Mouse (Mus musculus): Measurements from ENCODE around the gene Cd36.

The Cd36 gene

GRCm38 (mm10) chr5:17858399-17858798 is 30.2 kb downstream of the Cd36 start:
- DNase-seq (ENCODE audit: low spot score) = no peak

GRCm38 (mm10) chr5:17857871-17858270 is 30.7 kb downstream of the Cd36 start:
- no peak for DNase-seq (ENCODE audit: low spot score)

GRCm38 (mm10) chr5:17857262-17857661 is 31.3 kb downstream of the Cd36 start:
- DNase-seq (ENCODE audit: low spot score) = no peak

- no peak for DNase-seq (ENCODE audit: low spot score)
These were observed 34.3 kb downstream of the Cd36 start for GRCm38 (mm10) chr5:17854127-17854923.

GRCm38 (mm10) chr5:17850582-17850981 is 38.0 kb downstream of the Cd36 start:
- no peak for DNase-seq (ENCODE audit: low spot score)

- DNase-seq (ENCODE audit: low spot score) = peak; percentile 84
These were observed 39.0 kb downstream of the Cd36 start for GRCm38 (mm10) chr5:17849582-17849981.

GRCm38 (mm10) chr5:17848733-17849132 is 39.9 kb downstream of the Cd36 start:
- DNase-seq (ENCODE audit: low spot score) = no peak

GRCm38 (mm10) chr5:17848267-17848666 is 40.3 kb downstream of the Cd36 start:
- DNase-seq (ENCODE audit: low spot score) = no peak

- DNase-seq (ENCODE audit: low spot score) = no peak
These were observed 44.7 kb downstream of the Cd36 start for GRCm38 (mm10) chr5:17843921-17844320.

- DNase-seq (ENCODE audit: low spot score) = no peak
These were observed 45.3 kb downstream of the Cd36 start for GRCm38 (mm10) chr5:17843316-17843715.

GRCm38 (mm10) chr5:17842111-17842729 is 46.4 kb downstream of the Cd36 start:
- no peak for DNase-seq (ENCODE audit: low spot score)

GRCm38 (mm10) chr5:17839549-17839948 is 49.1 kb downstream of the Cd36 start:
- DNase-seq (ENCODE audit: low spot score) = no peak

GRCm38 (mm10) chr5:17836408-17836807 is 52.2 kb downstream of the Cd36 start:
- DNase-seq (ENCODE audit: low spot score) = no peak

- no peak for DNase-seq (ENCODE audit: low spot score)
These were observed 53.1 kb downstream of the Cd36 start for GRCm38 (mm10) chr5:17835302-17836097.

- no peak for DNase-seq (ENCODE audit: low spot score)
These were observed 54.8 kb downstream of the Cd36 start for GRCm38 (mm10) chr5:17833797-17834196.

GRCm38 (mm10) chr5:17830536-17830935 is 58.1 kb downstream of the Cd36 start:
- no peak for DNase-seq (ENCODE audit: low spot score)

GRCm38 (mm10) chr5:17828713-17829544 is 59.7 kb downstream of the Cd36 start:
- DNase-seq (ENCODE audit: low spot score) = no peak

- peak; percentile 59 for DNase-seq (ENCODE audit: low spot score)
These were observed 67.2 kb downstream of the Cd36 start for GRCm38 (mm10) chr5:17821395-17821794.

- peak; percentile 43 for DNase-seq (ENCODE audit: low spot score)
These were observed 68.2 kb downstream of the Cd36 start for GRCm38 (mm10) chr5:17820239-17820999.

GRCm38 (mm10) chr5:17816170-17816569 is 72.4 kb downstream of the Cd36 start:
- peak; percentile 63 for DNase-seq (ENCODE audit: low spot score)

GRCm38 (mm10) chr5:17810336-17810735 is 78.3 kb downstream of the Cd36 start:
- no peak for DNase-seq (ENCODE audit: low spot score)

Measured in lung, postnatal 25 days (tissue).